Mouse (Mus musculus): ENCODE data around the gene Hcar1. TPM values are rescaled to one million over a fixed set of nuclear protein-coding genes. Genes with fewer than 3 reads are reported as not detected.

The Hcar1 gene
- polyA plus RNA-seq, 1 experiment from 2014 or later: 1.9 TPM

DNA sequence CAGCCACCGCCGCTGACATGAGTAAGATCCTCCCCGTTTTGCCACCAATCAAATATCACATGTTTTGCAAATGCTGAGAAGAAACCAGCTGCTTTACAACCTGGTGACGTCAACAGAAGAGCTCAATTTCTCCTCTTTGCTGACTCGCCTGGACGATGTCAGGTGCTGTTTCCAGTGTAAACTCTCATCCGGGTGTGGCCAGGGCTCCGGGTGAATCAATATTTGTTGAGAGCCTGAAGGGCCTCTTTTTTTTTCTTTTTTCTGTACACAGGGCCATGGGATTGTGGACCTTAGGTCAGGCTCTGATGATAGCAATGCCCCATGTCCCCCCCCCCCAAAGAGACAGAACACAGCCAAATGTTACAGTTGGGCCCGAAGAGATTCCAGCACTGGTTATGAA, 25.3 kb downstream of the Hcar1 start:
- Histone ChIP-seq H3K9ac (ENCODE audit: low read length) (no peak overlapping the region), H3K36me3 (ENCODE audit: control insufficient read depth, insufficient read depth, low read length) (no peaks in the 10 kb centered on the region), H3K27me3 (replicated peaks; ENCODE audit: control insufficient read depth, insufficient read depth, low read length) (no peaks in the 10 kb centered on the region), H3K9me3 (ENCODE audit: control insufficient read depth, low read length) (no peaks in the 10 kb centered on the region), H3K27ac (ENCODE audit: low read depth) (peak overlapping the region; percentile 64), H3K4me1 (replicated peaks; ENCODE audit: control insufficient read depth, insufficient read depth, low read length) (no peaks in the 10 kb centered on the region), H3K4me2 (ENCODE audit: low read length) (0 out of 2 replicates have a peak overlapping the region, but pooled peaks have one; percentile 5), H3K4me3 (ENCODE audit: low read depth, low read length) (no peak overlapping the region)
- 63% methylated on average over 9 of the region's 9 CpGs for WGBS
- peak; percentile 88 for ATAC-seq (replicated peaks; ENCODE audit: low FRiP score, low TSS enrichment, low read depth)
- no peak for DNase-seq (ENCODE audit: low spot score)

GRCm38 (mm10) chr5:123853877-123854504, 25.8 kb downstream of the Hcar1 start:
- WGBS: 67% methylated on average over 11 of the region's 11 CpGs
- peak; percentile 69 for DNase-seq (ENCODE audit: low spot score)
- 0 out of 2 replicates have a peak overlapping the region, but pooled peaks have one; percentile 5 for H3K4me2 ChIP-seq (ENCODE audit: low read length)
- H3K27ac ChIP-seq (ENCODE audit: low read depth): peak overlapping the region; percentile 64
- H3K9me3 ChIP-seq (ENCODE audit: control insufficient read depth, low read length): no peaks in the 10 kb centered on the region
- H3K9ac ChIP-seq (ENCODE audit: low read length): no peak overlapping the region
- H3K36me3 ChIP-seq (ENCODE audit: control insufficient read depth, insufficient read depth, low read length): no peaks in the 10 kb centered on the region
- no peaks in the 10 kb centered on the region for H3K4me1 ChIP-seq (replicated peaks; ENCODE audit: control insufficient read depth, insufficient read depth, low read length)
- H3K4me3 ChIP-seq (ENCODE audit: low read depth, low read length): no peak overlapping the region
- no peaks in the 10 kb centered on the region for H3K27me3 ChIP-seq (replicated peaks; ENCODE audit: control insufficient read depth, insufficient read depth, low read length)
- ATAC-seq (replicated peaks; ENCODE audit: low FRiP score, low TSS enrichment, low read depth): peak; percentile 79

DNA sequence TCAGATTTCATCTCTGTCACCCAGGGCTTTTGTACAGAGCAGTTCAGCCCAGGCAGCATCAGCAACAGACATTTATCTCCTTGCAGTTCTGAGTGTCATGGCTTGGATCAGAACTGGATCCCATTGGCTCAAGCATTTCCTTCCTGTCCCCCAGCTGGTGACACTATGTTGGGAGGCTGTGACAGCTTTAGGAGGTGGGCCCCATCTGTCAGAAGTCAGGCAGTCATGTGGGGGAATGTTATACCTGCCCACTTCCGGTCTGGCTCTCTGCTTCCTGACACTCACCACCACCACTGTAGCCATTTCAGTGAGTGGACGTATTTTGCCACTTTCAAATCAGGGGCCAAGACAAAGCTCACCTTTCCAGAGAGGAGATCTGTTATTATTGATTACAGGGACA, 28.4 kb downstream of the Hcar1 start:
- no peak for DNase-seq (ENCODE audit: low spot score)
- H3K27me3 ChIP-seq (replicated peaks; ENCODE audit: control insufficient read depth, insufficient read depth, low read length): no peaks in the 10 kb centered on the region
- ATAC-seq (replicated peaks; ENCODE audit: low FRiP score, low TSS enrichment, low read depth): no peak
- WGBS: 45% methylated on average over 2 of the region's 2 CpGs
- no peaks in the 10 kb centered on the region for H3K36me3 ChIP-seq (ENCODE audit: control insufficient read depth, insufficient read depth, low read length)
- H3K27ac ChIP-seq (ENCODE audit: low read depth): no peak overlapping the region
- H3K9me3 ChIP-seq (ENCODE audit: control insufficient read depth, low read length): no peaks in the 10 kb centered on the region
- no peak overlapping the region for H3K4me3 ChIP-seq (ENCODE audit: low read depth, low read length)
- H3K9ac ChIP-seq (ENCODE audit: low read length): no peak overlapping the region
- H3K4me2 ChIP-seq (ENCODE audit: low read length): no peak overlapping the region
- no peaks in the 10 kb centered on the region for H3K4me1 ChIP-seq (replicated peaks; ENCODE audit: control insufficient read depth, insufficient read depth, low read length)

GRCm38 (mm10) chr5:123844316-123844715, 35.5 kb downstream of the Hcar1 start:
- Histone ChIP-seq H3K9ac (ENCODE audit: low read length) (no peak overlapping the region), H3K27ac (ENCODE audit: low read depth) (peak overlapping the region; percentile 57; the same call in 1 of the 2 replicates), H3K4me3 (ENCODE audit: low read depth, low read length) (no peak overlapping the region), H3K4me1 (replicated peaks; ENCODE audit: control insufficient read depth, insufficient read depth, low read length) (0 out of 2 replicates have a peak, but pooled peaks cover 4% of the 10 kb centered on the region), H3K9me3 (ENCODE audit: control insufficient read depth, low read length) (no peaks in the 10 kb centered on the region), H3K36me3 (ENCODE audit: control insufficient read depth, insufficient read depth, low read length) (no peaks in the 10 kb centered on the region), H3K27me3 (replicated peaks; ENCODE audit: control insufficient read depth, insufficient read depth, low read length) (no peaks in the 10 kb centered on the region), H3K4me2 (ENCODE audit: low read length) (no peak overlapping the region)
- 80% methylated on average over 14 of the region's 14 CpGs for WGBS
- DNase-seq (ENCODE audit: low spot score) (no peak), ATAC-seq (replicated peaks; ENCODE audit: low FRiP score, low TSS enrichment, low read depth) (no peak)

DNA sequence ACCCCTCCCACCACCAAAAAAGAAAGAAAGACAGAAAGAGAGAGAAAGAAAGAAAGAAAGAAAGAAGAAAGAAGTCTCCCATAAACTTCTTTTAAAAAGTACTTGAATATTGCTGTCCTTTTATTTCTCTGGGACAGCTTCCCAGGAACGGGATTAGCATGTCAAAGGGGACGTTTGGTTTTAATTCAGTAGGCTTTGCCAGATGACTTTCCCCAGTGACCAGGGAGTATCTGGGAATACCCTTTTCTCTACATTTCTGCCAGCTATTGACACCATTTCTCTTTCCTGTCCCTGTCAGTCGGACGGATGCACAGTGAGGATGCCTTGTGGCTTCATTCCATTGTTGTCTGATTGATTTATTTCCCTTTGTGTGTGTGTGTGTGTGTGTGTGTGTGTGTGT, 36.0 kb downstream of the Hcar1 start:
- H3K27ac ChIP-seq (ENCODE audit: low read depth): 0 out of 2 replicates have a peak overlapping the region, but pooled peaks have one; percentile 57
- H3K9me3 ChIP-seq (ENCODE audit: control insufficient read depth, low read length): no peaks in the 10 kb centered on the region
- no peak overlapping the region for H3K9ac ChIP-seq (ENCODE audit: low read length)
- no peaks in the 10 kb centered on the region for H3K27me3 ChIP-seq (replicated peaks; ENCODE audit: control insufficient read depth, insufficient read depth, low read length)
- no peaks in the 10 kb centered on the region for H3K36me3 ChIP-seq (ENCODE audit: control insufficient read depth, insufficient read depth, low read length)
- 0 out of 2 replicates have a peak, but pooled peaks cover 4% of the 10 kb centered on the region for H3K4me1 ChIP-seq (replicated peaks; ENCODE audit: control insufficient read depth, insufficient read depth, low read length)
- 68% methylated on average over 4 of the region's 4 CpGs for WGBS
- DNase-seq (ENCODE audit: low spot score): no peak
- H3K4me2 ChIP-seq (ENCODE audit: low read length): no peak overlapping the region
- H3K4me3 ChIP-seq (ENCODE audit: low read depth, low read length): no peak overlapping the region
- no peak for ATAC-seq (replicated peaks; ENCODE audit: low FRiP score, low TSS enrichment, low read depth)

DNA sequence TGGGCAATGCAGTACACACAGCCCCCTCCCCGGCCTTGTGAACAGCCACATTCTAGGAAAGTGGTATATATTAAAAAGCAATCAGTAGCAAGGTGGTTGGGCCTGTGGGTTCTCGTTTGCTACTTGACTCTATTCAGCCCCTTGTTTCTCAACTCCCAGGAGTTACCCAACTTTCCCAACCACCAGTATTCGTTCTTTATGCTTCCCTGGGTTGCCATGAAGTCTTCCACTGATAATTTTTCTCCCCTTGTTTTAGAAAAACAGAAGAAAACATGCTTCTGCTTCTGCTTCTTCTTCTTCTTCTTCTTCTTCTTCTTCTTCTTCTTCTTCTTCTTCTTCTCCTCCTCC, 36.9 kb downstream of the Hcar1 start:
- Histone ChIP-seq H3K9me3 (ENCODE audit: control insufficient read depth, low read length) (no peaks in the 10 kb centered on the region), H3K27ac (ENCODE audit: low read depth) (no peak overlapping the region), H3K4me2 (ENCODE audit: low read length) (no peak overlapping the region), H3K27me3 (replicated peaks; ENCODE audit: control insufficient read depth, insufficient read depth, low read length) (no peaks in the 10 kb centered on the region), H3K9ac (ENCODE audit: low read length) (no peak overlapping the region), H3K36me3 (ENCODE audit: control insufficient read depth, insufficient read depth, low read length) (no peaks in the 10 kb centered on the region), H3K4me1 (replicated peaks; ENCODE audit: control insufficient read depth, insufficient read depth, low read length) (0 out of 2 replicates have a peak, but pooled peaks cover 4% of the 10 kb centered on the region), H3K4me3 (ENCODE audit: low read depth, low read length) (no peak overlapping the region)
- ATAC-seq (replicated peaks; ENCODE audit: low FRiP score, low TSS enrichment, low read depth) (no peak), DNase-seq (ENCODE audit: low spot score) (no peak)
- 67% methylated on average over 3 of the region's 3 CpGs for WGBS

DNA sequence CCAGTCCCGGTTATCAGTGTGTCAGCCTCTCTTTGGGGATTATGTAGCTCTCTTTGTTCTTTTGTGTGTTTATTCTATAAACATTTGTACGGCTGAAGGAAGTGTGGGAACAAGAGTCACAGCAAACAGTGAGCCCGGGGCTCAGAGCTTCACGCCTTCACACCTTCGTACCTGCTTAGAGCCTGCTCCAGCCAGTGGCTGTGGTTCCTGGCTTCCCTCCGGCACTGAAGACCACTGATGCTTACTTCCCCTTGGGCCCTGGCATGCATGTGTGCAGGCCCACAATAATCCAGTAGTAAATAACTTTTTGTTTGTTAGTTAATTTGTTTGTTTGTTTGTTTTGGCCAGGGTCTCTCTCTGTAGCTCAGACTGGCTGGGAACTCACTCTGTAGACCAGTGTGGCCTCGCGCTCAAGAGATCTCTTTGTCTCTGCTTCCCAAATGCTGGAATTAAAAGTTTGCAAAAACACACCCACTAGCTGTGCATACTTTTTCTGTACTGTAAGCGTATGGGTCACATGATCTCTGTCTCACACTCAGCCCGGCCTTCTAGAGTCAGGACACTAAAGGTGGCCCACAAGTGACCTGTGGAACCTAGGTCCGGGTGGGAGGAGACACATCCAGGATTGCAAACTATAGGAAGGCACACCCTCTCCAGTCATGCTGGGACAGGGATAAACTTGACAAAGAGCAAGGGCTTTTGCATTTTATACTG, 37.4 kb downstream of the Hcar1 start:
- no peak for DNase-seq (ENCODE audit: low spot score)
- H3K27ac ChIP-seq (ENCODE audit: low read depth): no peak overlapping the region
- no peak for ATAC-seq (replicated peaks; ENCODE audit: low FRiP score, low TSS enrichment, low read depth)

GRCm38 (mm10) chr5:123837371-123837770, 42.4 kb downstream of the Hcar1 start:
- H3K27ac ChIP-seq (ENCODE audit: low read depth): peak overlapping the region; percentile 7; the same call in 1 of the 2 replicates
- 43% methylated on average over 4 of the region's 4 CpGs for WGBS
- no peak for ATAC-seq (replicated peaks; ENCODE audit: low FRiP score, low TSS enrichment, low read depth)

More for the DNA sequence above, 37.4 kb downstream of the Hcar1 start:
- Histone ChIP-seq H3K36me3 (ENCODE audit: control insufficient read depth, insufficient read depth, low read length) (no peaks in the 10 kb centered on the region), H3K4me1 (replicated peaks; ENCODE audit: control insufficient read depth, insufficient read depth, low read length) (0 out of 2 replicates have a peak, but pooled peaks cover 4% of the 10 kb centered on the region), H3K9me3 (ENCODE audit: control insufficient read depth, low read length) (no peaks in the 10 kb centered on the region), H3K9ac (ENCODE audit: low read length) (no peak overlapping the region), H3K4me2 (ENCODE audit: low read length) (no peak overlapping the region), H3K27me3 (replicated peaks; ENCODE audit: control insufficient read depth, insufficient read depth, low read length) (no peaks in the 10 kb centered on the region), H3K4me3 (ENCODE audit: low read depth, low read length) (no peak overlapping the region)
- 56% methylated on average over 11 of the region's 11 CpGs for WGBS

More at GRCm38 (mm10) chr5:123837371-123837770, 42.4 kb downstream of the Hcar1 start:
- Histone ChIP-seq H3K4me2 (ENCODE audit: low read length) (no peak overlapping the region), H3K36me3 (ENCODE audit: control insufficient read depth, insufficient read depth, low read length) (no peaks in the 10 kb centered on the region), H3K9me3 (ENCODE audit: control insufficient read depth, low read length) (no peaks in the 10 kb centered on the region), H3K4me1 (replicated peaks; ENCODE audit: control insufficient read depth, insufficient read depth, low read length) (0 out of 2 replicates have a peak, but pooled peaks cover 3% of the 10 kb centered on the region), H3K27me3 (replicated peaks; ENCODE audit: control insufficient read depth, insufficient read depth, low read length) (no peaks in the 10 kb centered on the region), H3K9ac (ENCODE audit: low read length) (no peak overlapping the region), H3K4me3 (ENCODE audit: low read depth, low read length) (no peak overlapping the region)
- no peak for DNase-seq (ENCODE audit: low spot score)

Measured in intestine, embryonic 14.5 days (tissue).